Mouse (Mus musculus) heart, embryonic 12.5 days (tissue): ENCODE data around the gene Col7a1. TPM values are rescaled to one million over a fixed set of nuclear protein-coding genes. Genes with fewer than 3 reads are reported as not detected.
A peak's percentile ranks its signal among the peaks of the same experiment; 100 is the strongest.

ENCODE experiments used
- ATAC-seq: fragments of 200-750 bp; cut with Nextera tagmentation; 2 replicates; pipeline ENCODE4 v1.8.0; 2017; ENCODE audit warnings: moderate TSS enrichment, moderate library complexity; ENCODE audit not compliant: insufficient number of reproducible peaks, low FRiP score
- H3K27ac ChIP-seq: fragments of 300-500 bp; sonication (generic); 2 replicates; pipeline ENCODE4 v1.5.1; 2016; ENCODE audit warnings: mild to moderate bottlenecking, moderate library complexity; ENCODE audit not compliant: poor library complexity, severe bottlenecking
- H3K27me3 ChIP-seq: fragments of 300-500 bp; sonication (generic); replicated peaks from 2 replicates; pipeline ENCODE4 v1.6.1; 2016; ENCODE audit warnings: mild to moderate bottlenecking, moderate library complexity
- H3K36me3 ChIP-seq: fragments of 300-500 bp; sonication (generic); 2 replicates; pipeline ENCODE4 v1.6.1; 2016; ENCODE audit warnings: mild to moderate bottlenecking, moderate library complexity
- H3K4me1 ChIP-seq: fragments of 300-500 bp; sonication (generic); replicated peaks from 2 replicates; pipeline ENCODE4 v1.6.1; 2016; ENCODE audit warnings: mild to moderate bottlenecking
- H3K4me2 ChIP-seq: fragments of 300-500 bp; sonication (generic); 2 replicates; pipeline ENCODE4 v1.6.1; 2016; ENCODE audit warnings: mild to moderate bottlenecking, moderate library complexity
- H3K4me3 ChIP-seq: fragments of 300-500 bp; sonication (generic); 2 replicates; pipeline ENCODE4 v1.5.1; 2016; ENCODE audit warnings: mild to moderate bottlenecking
- H3K9ac ChIP-seq: fragments of 300-500 bp; sonication (generic); 2 replicates; pipeline ENCODE4 v1.6.1; 2016; ENCODE audit warnings: mild to moderate bottlenecking, moderate library complexity
- H3K9me3 ChIP-seq: fragments of 300-500 bp; sonication (generic); replicated peaks from 2 replicates; pipeline ENCODE4 v1.6.1; 2016; ENCODE audit warnings: mild to moderate bottlenecking, moderate library complexity
- WGBS: fragments of 180-500 bp; shearing (Covaris S2); methylation state at CpG from one replicate; pipeline ENCODE4 v1.1.7; 2016; 5-methylcytosine and 5-hydroxymethylcytosine counted together
- polyA plus RNA-seq: library from polyadenylated mRNA; unstranded; fragments of >200 nt; fragmentation: Nextera tagmentation; extraction: Ambion mirVana; gene quantifications from 2 replicates; pipeline ENCODE4 v1.2.1, GENCODE M21; 2016

Gene Col7a1
- polyA plus RNA-seq, 1 experiment from 2014 or later = 1.1 TPM

GRCm38 (mm10) chr9:109000726-109001125, 47.3 kb downstream of the Col7a1 start:
- WGBS = 8% methylated on average over 3 of the region's 3 CpGs
- no peaks in the 10 kb centered on the region for H3K27me3 ChIP-seq
- no peak overlapping the region for H3K4me2 ChIP-seq
- no peak overlapping the region for H3K4me3 ChIP-seq
- H3K27ac ChIP-seq = no peak overlapping the region
- H3K36me3 ChIP-seq = no peaks in the 10 kb centered on the region
- ATAC-seq = peak; percentile 54
- no peaks in the 10 kb centered on the region for H3K9me3 ChIP-seq
- no peak overlapping the region for H3K9ac ChIP-seq
- peaks cover 4% of the 10 kb centered on the region; the same call in 1 of the 2 replicates for H3K4me1 ChIP-seq

- no peak overlapping the region for H3K27ac ChIP-seq
- ATAC-seq = no peak
- WGBS = 51% methylated on average over 2 of the region's 2 CpGs
These were observed 49.8 kb downstream of the Col7a1 start for GRCm38 (mm10) chr9:109003201-109003600.

GRCm38 (mm10) chr9:109007025-109007780, 53.8 kb downstream of the Col7a1 start:
- Histone ChIP-seq H3K4me1 (peaks cover 34% of the 10 kb centered on the region), H3K4me3 (no peak overlapping the region), H3K4me2 (no peak overlapping the region), H3K27ac (no peak overlapping the region), H3K9ac (no peak overlapping the region), H3K36me3 (no peaks in the 10 kb centered on the region), H3K9me3 (no peaks in the 10 kb centered on the region), H3K27me3 (no peaks in the 10 kb centered on the region)
- WGBS = 63% methylated on average over 21 of the region's 21 CpGs
- ATAC-seq = no peak

More at GRCm38 (mm10) chr9:109003201-109003600, 49.8 kb downstream of the Col7a1 start:
- Histone ChIP-seq H3K4me1 (peaks cover 17% of the 10 kb centered on the region), H3K36me3 (no peaks in the 10 kb centered on the region), H3K27me3 (no peaks in the 10 kb centered on the region), H3K4me2 (no peak overlapping the region), H3K4me3 (no peak overlapping the region), H3K9me3 (no peaks in the 10 kb centered on the region), H3K9ac (no peak overlapping the region)

DNA sequence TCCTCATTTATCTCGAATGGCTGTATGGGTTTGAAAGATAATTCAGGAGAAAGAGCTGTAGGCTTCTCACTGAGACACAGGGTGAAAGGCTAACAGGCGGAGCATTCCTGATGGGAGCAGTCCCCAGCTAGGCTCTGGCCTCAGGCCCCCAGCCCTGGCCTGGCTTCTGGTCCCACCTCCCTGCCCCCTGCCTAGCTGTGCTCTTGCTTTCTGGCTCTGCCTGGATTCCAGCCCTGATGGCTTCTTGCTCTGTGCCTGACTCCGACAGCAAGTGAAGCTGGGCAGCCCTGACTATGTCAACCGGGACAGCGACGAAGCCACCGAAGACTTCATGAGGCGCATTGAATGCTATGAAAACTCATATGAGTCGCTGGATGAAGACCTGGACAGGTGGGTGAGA, 54.7 kb downstream of the Col7a1 start:
- 71% methylated on average over 9 of the region's 9 CpGs for whole genome bisulfite sequencing
- Histone ChIP-seq H3K4me1 (peaks cover 34% of the 10 kb centered on the region), H3K27ac (no peak overlapping the region), H3K4me2 (no peak overlapping the region), H3K27me3 (no peaks in the 10 kb centered on the region), H3K9ac (peak overlapping the region; percentile 16; the same call in 1 of the 2 replicates), H3K9me3 (no peaks in the 10 kb centered on the region), H3K36me3 (no peaks in the 10 kb centered on the region), H3K4me3 (no peak overlapping the region)
- ATAC-seq = no peak

- H3K9me3 ChIP-seq = no peaks in the 10 kb centered on the region
- peak overlapping the region; percentile 27; the same call in 1 of the 2 replicates for H3K9ac ChIP-seq
- no peaks in the 10 kb centered on the region for H3K36me3 ChIP-seq
- WGBS = 63% methylated on average over 9 of the region's 10 CpGs
- peak overlapping the region; percentile 46; the same call in 1 of the 2 replicates for H3K4me2 ChIP-seq
- ATAC-seq = no peak
- peaks cover 34% of the 10 kb centered on the region for H3K4me1 ChIP-seq
- no peaks in the 10 kb centered on the region for H3K27me3 ChIP-seq
- H3K4me3 ChIP-seq = no peak overlapping the region
- H3K27ac ChIP-seq = no peak overlapping the region
These were observed 55.7 kb downstream of the Col7a1 start for GRCm38 (mm10) chr9:109008994-109009635.

DNA sequence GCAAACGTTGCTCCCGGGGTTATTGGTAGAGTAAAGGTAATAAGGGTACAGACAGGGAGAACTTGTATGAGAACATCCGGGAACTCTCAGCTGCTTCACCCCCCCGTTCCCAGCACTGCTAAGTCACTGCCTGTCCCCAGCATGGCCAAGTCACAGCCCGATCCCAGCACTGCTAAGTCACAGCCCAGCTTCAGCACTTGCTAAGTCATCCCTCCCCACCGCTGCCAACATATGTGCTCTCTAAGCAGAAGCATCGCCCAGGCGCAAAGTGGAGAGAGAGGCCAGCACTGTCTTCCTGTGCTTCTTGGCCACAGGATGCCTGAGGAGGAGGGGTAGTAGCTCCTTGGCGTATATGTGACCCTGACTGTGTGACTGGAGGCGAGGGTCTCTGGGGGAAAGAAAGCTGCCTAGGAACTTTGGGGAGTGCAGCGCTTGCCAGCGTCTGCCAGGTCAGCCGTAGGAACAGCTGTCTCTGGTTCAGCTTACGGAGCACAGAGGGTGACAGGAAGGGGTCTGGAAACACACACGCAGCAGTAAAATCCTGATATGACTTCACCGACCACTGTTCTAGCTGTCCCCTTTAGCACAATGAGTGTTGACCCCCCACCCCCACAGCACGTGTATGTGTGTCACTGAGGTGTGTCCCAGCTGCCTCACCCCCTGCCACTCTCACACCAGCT, 56.4 kb downstream of the Col7a1 start:
- WGBS = 28% methylated on average over 17 of the region's 17 CpGs
- Histone ChIP-seq H3K36me3 (no peaks in the 10 kb centered on the region), H3K4me3 (no peak overlapping the region), H3K27me3 (no peaks in the 10 kb centered on the region), H3K27ac (no peak overlapping the region), H3K9me3 (no peaks in the 10 kb centered on the region), H3K9ac (peak overlapping the region; percentile 27; the same call in 1 of the 2 replicates), H3K4me1 (peaks cover 34% of the 10 kb centered on the region), H3K4me2 (peak overlapping the region; percentile 46)
- ATAC-seq = peak; percentile 63; the same call in 1 of the 2 replicates

GRCm38 (mm10) chr9:109010316-109010690, 56.9 kb downstream of the Col7a1 start:
- Histone ChIP-seq H3K27ac (no peak overlapping the region), H3K4me3 (no peak overlapping the region), H3K4me2 (peak overlapping the region; percentile 46; the same call in 1 of the 2 replicates), H3K27me3 (no peaks in the 10 kb centered on the region), H3K9ac (0 out of 2 replicates have a peak overlapping the region, but pooled peaks have one; percentile 27), H3K9me3 (no peaks in the 10 kb centered on the region), H3K36me3 (no peaks in the 10 kb centered on the region), H3K4me1 (peaks cover 37% of the 10 kb centered on the region)
- 61% methylated on average over 14 of the region's 14 CpGs for WGBS
- ATAC-seq = no peak

- H3K9me3 ChIP-seq = no peaks in the 10 kb centered on the region
- H3K27ac ChIP-seq = no peak overlapping the region
- WGBS = 43% methylated on average over 8 of the region's 8 CpGs
- no peak overlapping the region for H3K4me2 ChIP-seq
- peaks cover 11% of the 10 kb centered on the region for H3K4me1 ChIP-seq
- no peaks in the 10 kb centered on the region for H3K36me3 ChIP-seq
- no peak overlapping the region for H3K4me3 ChIP-seq
- no peak for ATAC-seq
- no peak overlapping the region for H3K9ac ChIP-seq
- no peaks in the 10 kb centered on the region for H3K27me3 ChIP-seq
These were observed 62.0 kb downstream of the Col7a1 start for GRCm38 (mm10) chr9:109015397-109015796.

DNA sequence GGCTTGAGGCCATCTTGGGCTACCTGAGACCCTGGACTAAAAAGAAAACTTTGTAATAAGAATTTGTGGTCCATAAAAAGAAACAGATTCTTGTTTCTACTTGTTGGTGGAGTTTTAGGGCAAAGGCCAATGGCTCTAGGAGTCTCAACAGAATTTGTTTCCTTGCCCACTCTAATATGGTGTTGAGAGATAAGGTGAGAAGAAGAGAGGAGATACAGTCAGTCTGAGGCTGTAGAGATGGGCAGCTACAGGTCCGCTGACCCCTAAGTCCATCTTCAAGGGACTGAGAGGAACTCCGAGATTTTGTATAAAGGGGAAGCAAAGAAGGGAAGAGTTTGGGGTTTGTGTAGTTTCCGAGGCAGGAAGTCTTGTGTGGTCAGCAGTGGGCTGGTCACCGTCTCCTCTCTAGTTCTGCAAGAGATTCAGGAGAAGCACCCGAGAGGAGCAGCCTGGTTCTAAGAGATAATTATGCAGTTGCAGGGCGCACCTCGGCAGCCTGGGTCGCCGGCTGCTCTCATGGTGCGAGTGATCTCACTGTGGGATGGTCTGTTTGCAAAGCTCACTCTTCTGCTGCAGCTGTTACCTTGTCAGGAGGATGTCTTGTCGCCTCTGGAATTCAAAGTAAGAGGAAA, 63.7 kb downstream of the Col7a1 start:
- Histone ChIP-seq H3K9me3 (no peaks in the 10 kb centered on the region), H3K4me3 (no peak overlapping the region), H3K4me1 (peaks cover 10% of the 10 kb centered on the region), H3K36me3 (no peaks in the 10 kb centered on the region), H3K9ac (no peak overlapping the region), H3K27me3 (no peaks in the 10 kb centered on the region), H3K4me2 (no peak overlapping the region), H3K27ac (no peak overlapping the region)
- ATAC-seq = no peak
- WGBS = 38% methylated on average over 11 of the region's 11 CpGs

DNA sequence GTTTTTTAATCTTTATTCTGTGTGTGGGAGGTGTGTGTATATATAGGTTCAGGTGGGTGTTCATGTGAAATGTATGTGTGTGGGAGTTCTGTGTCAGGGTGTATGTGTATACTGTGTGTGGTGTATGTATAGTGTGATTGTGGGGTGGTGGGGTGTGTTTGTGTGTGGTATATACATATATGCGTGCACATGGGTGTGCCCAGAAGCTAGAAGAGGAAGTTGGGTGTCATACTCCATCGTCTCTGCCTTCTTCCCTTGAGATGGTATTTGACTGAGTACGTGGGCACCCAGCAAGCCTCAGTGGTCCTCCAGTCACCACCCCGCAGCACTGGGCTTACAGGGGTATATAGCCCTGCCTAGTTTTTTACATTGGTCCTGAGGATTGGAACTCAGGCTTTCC, 68.0 kb downstream of the Col7a1 start:
- no peak for ATAC-seq
- Histone ChIP-seq H3K9ac (no peak overlapping the region), H3K27me3 (no peaks in the 10 kb centered on the region), H3K4me2 (no peak overlapping the region), H3K9me3 (no peaks in the 10 kb centered on the region), H3K27ac (no peak overlapping the region), H3K4me1 (no peaks in the 10 kb centered on the region), H3K4me3 (no peak overlapping the region), H3K36me3 (no peaks in the 10 kb centered on the region)
- WGBS = 86% methylated on average over 4 of the region's 4 CpGs
